Mouse (Mus musculus) intestine, embryonic 14.5 days (tissue): ENCODE data around the gene Hlcs. TPM values are rescaled to one million over a fixed set of nuclear protein-coding genes. Genes with fewer than 3 reads are reported as not detected.

Experiments used
- ATAC-seq: fragments of 200-750 bp; cut with Nextera tagmentation; replicated peaks from 2 replicates; pipeline ENCODE4 v1.8.0; 2017; ENCODE audit warnings: low read depth, moderate number of reproducible peaks, moderate TSS enrichment, moderate library complexity; ENCODE audit not compliant: low FRiP score, low TSS enrichment
- DNase-seq: peaks from one replicate; pipeline ENCODE4 v3.0.0-alpha.2; 2018; ENCODE audit warnings: low spot score
- H3K27ac ChIP-seq: fragments of 300-500 bp; sonication (generic); 2 replicates; pipeline ENCODE4 v1.5.1; 2014; ENCODE audit warnings: low read depth, mild to moderate bottlenecking, control low read depth
- H3K27me3 ChIP-seq: fragments of 300-500 bp; sonication (generic); replicated peaks from 2 replicates; pipeline ENCODE4 v1.6.1; 2014; ENCODE audit warnings: low read length, control low read depth; ENCODE audit not compliant: control insufficient read depth, insufficient read depth
- H3K36me3 ChIP-seq: fragments of 300-500 bp; sonication (generic); 2 replicates; pipeline ENCODE4 v1.6.1; 2014; ENCODE audit warnings: low read length, control low read depth; ENCODE audit not compliant: control insufficient read depth, insufficient read depth
- H3K4me1 ChIP-seq: fragments of 300-500 bp; sonication (generic); replicated peaks from 2 replicates; pipeline ENCODE4 v1.6.1; 2014; ENCODE audit warnings: low read length, control low read depth, mixed read lengths; ENCODE audit not compliant: control insufficient read depth, insufficient read depth
- H3K4me2 ChIP-seq: fragments of 300-500 bp; sonication (generic); 2 replicates; pipeline ENCODE4 v1.6.1; 2014; ENCODE audit warnings: low read length
- H3K4me3 ChIP-seq: fragments of 300-500 bp; sonication (generic); 2 replicates; pipeline ENCODE4 v1.5.1; 2014; ENCODE audit warnings: low read depth, low read length, control low read depth, mixed read lengths
- H3K9ac ChIP-seq: fragments of 300-500 bp; sonication (generic); 2 replicates; pipeline ENCODE4 v1.6.1; 2014; ENCODE audit warnings: mild to moderate bottlenecking, low read length
- H3K9me3 ChIP-seq: fragments of 300-500 bp; sonication (generic); 2 replicates; pipeline ENCODE4 v1.6.1; 2016; ENCODE audit warnings: low read length, control low read depth; ENCODE audit not compliant: control insufficient read depth
- WGBS: fragments of 180-500 bp; shearing (Covaris S2); extraction: QIAGEN DNeasy Blood & Tissue Kit; methylation state at CpG from one replicate; pipeline ENCODE4 v1.1.7; 2014; 5-methylcytosine and 5-hydroxymethylcytosine counted together
- polyA plus RNA-seq: library from polyadenylated mRNA; unstranded; fragments of >200 nt; fragmentation: Nextera tagmentation; extraction: Ambion mirVana; gene quantifications from 2 replicates; pipeline ENCODE4 v1.2.1, GENCODE M21; 2014

Hlcs gene
- polyA plus RNA-seq, 1 experiment from 2014 or later, result 8.9 TPM

GRCm38 (mm10) chr16:94237130-94237484 is 76.3 kb downstream of the Hlcs start:
- Histone ChIP-seq H3K9me3 (no peaks in the 10 kb centered on the region), H3K9ac (no peak overlapping the region), H3K27ac (no peak overlapping the region), H3K36me3 (no peaks in the 10 kb centered on the region), H3K27me3 (no peaks in the 10 kb centered on the region), H3K4me1 (no peaks in the 10 kb centered on the region; the same call in 1 of the 2 replicates), H3K4me3 (no peak overlapping the region), H3K4me2 (no peak overlapping the region)
- DNase-seq, result no peak
- no peak for ATAC-seq
- WGBS, result 51% methylated on average over 6 of the region's 6 CpGs

- Histone ChIP-seq H3K4me2 (no peak overlapping the region), H3K9me3 (no peaks in the 10 kb centered on the region), H3K27me3 (no peaks in the 10 kb centered on the region), H3K27ac (no peak overlapping the region), H3K4me3 (no peak overlapping the region), H3K9ac (no peak overlapping the region), H3K4me1 (no peaks in the 10 kb centered on the region; the same call in 1 of the 2 replicates), H3K36me3 (no peaks in the 10 kb centered on the region)
- WGBS, result 55% methylated on average over 16 of the region's 16 CpGs
- ATAC-seq (no peak; the same call in 1 of the 2 replicates), DNase-seq (no peak)
Measured at GRCm38 (mm10) chr16:94236226-94237129, 76.9 kb downstream of the Hlcs start.

GRCm38 (mm10) chr16:94235718-94236117 is 77.7 kb downstream of the Hlcs start:
- ATAC-seq, result no peak
- WGBS, result 85% methylated on average over 6 of the region's 6 CpGs
- Histone ChIP-seq H3K9ac (no peak overlapping the region), H3K27me3 (no peaks in the 10 kb centered on the region), H3K4me3 (no peak overlapping the region), H3K4me2 (no peak overlapping the region), H3K36me3 (no peaks in the 10 kb centered on the region), H3K27ac (no peak overlapping the region), H3K4me1 (no peaks in the 10 kb centered on the region; the same call in 1 of the 2 replicates), H3K9me3 (no peaks in the 10 kb centered on the region)
- no peak for DNase-seq

GRCm38 (mm10) chr16:94234202-94234601 is 79.2 kb downstream of the Hlcs start:
- no peaks in the 10 kb centered on the region for H3K36me3 ChIP-seq
- no peak overlapping the region for H3K27ac ChIP-seq
- H3K9me3 ChIP-seq, result no peaks in the 10 kb centered on the region
- no peak overlapping the region for H3K4me3 ChIP-seq
- no peak overlapping the region for H3K9ac ChIP-seq
- no peaks in the 10 kb centered on the region for H3K27me3 ChIP-seq
- ATAC-seq (no peak), DNase-seq (no peak)
- no peaks in the 10 kb centered on the region; the same call in 1 of the 2 replicates for H3K4me1 ChIP-seq
- WGBS, result 66% methylated on average over 4 of the region's 4 CpGs
- H3K4me2 ChIP-seq, result no peak overlapping the region

GRCm38 (mm10) chr16:94230909-94231575 is 82.3 kb downstream of the Hlcs start:
- no peaks in the 10 kb centered on the region for H3K36me3 ChIP-seq
- H3K4me3 ChIP-seq, result no peak overlapping the region
- no peak for DNase-seq
- ATAC-seq, result no peak
- no peak overlapping the region for H3K4me2 ChIP-seq
- H3K9me3 ChIP-seq, result no peaks in the 10 kb centered on the region
- H3K4me1 ChIP-seq, result no peaks in the 10 kb centered on the region; the same call in 1 of the 2 replicates
- WGBS, result 75% methylated on average over 12 of the region's 12 CpGs
- H3K9ac ChIP-seq, result no peak overlapping the region
- no peak overlapping the region for H3K27ac ChIP-seq
- H3K27me3 ChIP-seq, result no peaks in the 10 kb centered on the region

- H3K4me1 ChIP-seq, result no peaks in the 10 kb centered on the region; the same call in 1 of the 2 replicates
- no peaks in the 10 kb centered on the region for H3K36me3 ChIP-seq
- H3K4me3 ChIP-seq, result no peak overlapping the region
- no peak overlapping the region for H3K9ac ChIP-seq
- 83% methylated on average over 4 of the region's 4 CpGs for WGBS
- no peaks in the 10 kb centered on the region for H3K27me3 ChIP-seq
- H3K4me2 ChIP-seq, result no peak overlapping the region
- no peaks in the 10 kb centered on the region for H3K9me3 ChIP-seq
- no peak overlapping the region for H3K27ac ChIP-seq
- ATAC-seq (no peak), DNase-seq (no peak)
Measured at GRCm38 (mm10) chr16:94230499-94230898, 82.9 kb downstream of the Hlcs start.

- 97% methylated on average over 7 of the region's 7 CpGs for WGBS
- no peaks in the 10 kb centered on the region for H3K9me3 ChIP-seq
- ATAC-seq, result no peak
Measured at GRCm38 (mm10) chr16:94229890-94230289, 83.5 kb downstream of the Hlcs start.

GRCm38 (mm10) chr16:94228858-94229555 is 84.4 kb downstream of the Hlcs start:
- ATAC-seq (no peak), DNase-seq (no peak)
- Histone ChIP-seq H3K4me3 (no peak overlapping the region), H3K9me3 (no peaks in the 10 kb centered on the region), H3K36me3 (no peaks in the 10 kb centered on the region), H3K9ac (no peak overlapping the region), H3K27me3 (no peaks in the 10 kb centered on the region), H3K27ac (no peak overlapping the region), H3K4me2 (no peak overlapping the region), H3K4me1 (no peaks in the 10 kb centered on the region; the same call in 1 of the 2 replicates)
- 86% methylated on average over 18 of the region's 18 CpGs for WGBS

More at GRCm38 (mm10) chr16:94229890-94230289, 83.5 kb downstream of the Hlcs start:
- H3K27me3 ChIP-seq, result no peaks in the 10 kb centered on the region
- H3K9ac ChIP-seq, result no peak overlapping the region
- no peak overlapping the region for H3K4me3 ChIP-seq
- H3K4me1 ChIP-seq, result no peaks in the 10 kb centered on the region; the same call in 1 of the 2 replicates
- no peak for DNase-seq
- no peak overlapping the region for H3K27ac ChIP-seq
- H3K4me2 ChIP-seq, result no peak overlapping the region
- no peaks in the 10 kb centered on the region for H3K36me3 ChIP-seq
